Mouse (Mus musculus) myocyte (in vitro differentiated cells): Measurements from ENCODE around the gene Hist4h4. TPM values are rescaled to one million over a fixed set of nuclear protein-coding genes. Genes with fewer than 3 reads are reported as not detected.

Experiments used
- H3K27me3 ChIP-seq: one replicate; pipeline ENCODE4 v1.6.1; 2011; ENCODE audit not compliant: control insufficient read depth, insufficient read depth, insufficient read length
- H3K36me3 ChIP-seq: one replicate; pipeline ENCODE4 v1.6.1; 2011; ENCODE audit not compliant: control insufficient read depth, insufficient read depth
- H3K4me2 ChIP-seq: one replicate; pipeline ENCODE4 v1.6.1; 2011; ENCODE audit warnings: low read depth, control low read depth
- H3K4me3 ChIP-seq: one replicate; pipeline ENCODE4 v1.5.1; 2011; ENCODE audit warnings: mild to moderate bottlenecking, control low read depth, moderate library complexity
- H3K79me2 ChIP-seq: one replicate; pipeline ENCODE4 v1.6.1; 2011; ENCODE audit not compliant: control insufficient read depth, insufficient read depth
- H3ac ChIP-seq: one replicate; pipeline ENCODE4 v1.6.1; 2011; ENCODE audit not compliant: control insufficient read depth, insufficient read length
- CEBPB ChIP-seq: IDR thresholded peaks from 2 replicates; pipeline ENCODE4 v1.6.1; 2011; ENCODE audit warnings: mild to moderate bottlenecking, moderate library complexity; ENCODE audit not compliant: poor library complexity, insufficient read depth, severe bottlenecking
- E2F4 ChIP-seq: IDR thresholded peaks from one replicate; pipeline ENCODE4 v1.6.1; 2011; ENCODE audit warnings: mild to moderate bottlenecking, control low read depth, moderate library complexity; ENCODE audit not compliant: insufficient read depth
- MAX ChIP-seq: IDR thresholded peaks from one replicate; pipeline ENCODE4 v1.6.1; 2011; ENCODE audit warnings: low read depth, mild to moderate bottlenecking, control low read depth
- MYOD1 ChIP-seq, 3 experiments: IDR thresholded peaks; one replicate each; pipeline ENCODE4 v1.6.1; 2011; ENCODE audit warnings: control low read depth in 2 of 3, low read depth in 2 of 3, mild to moderate bottlenecking in 2 of 3, moderate library complexity in 1 of 3; ENCODE audit not compliant: insufficient read length in 2 of 3, control insufficient read depth in 1 of 3
- MYOG ChIP-seq, 3 experiments: IDR thresholded peaks; one replicate each; pipeline ENCODE4 v1.6.1; 2011; ENCODE audit warnings: control low read depth in 2 of 3, low read depth in 2 of 3, mild to moderate bottlenecking in 2 of 3; ENCODE audit not compliant: insufficient read length in 2 of 3, control insufficient read depth in 1 of 3, insufficient read depth in 1 of 3
- POLR2A ChIP-seq: IDR thresholded peaks from one replicate; pipeline ENCODE4 v1.6.1; 2011; ENCODE audit warnings: low read depth, mild to moderate bottlenecking, control low read depth, moderate library complexity; ENCODE audit not compliant: insufficient read length
- POLR2AphosphoS2 ChIP-seq: IDR thresholded peaks from one replicate; pipeline ENCODE4 v1.6.1; 2011; ENCODE audit warnings: low read depth, control low read depth; ENCODE audit not compliant: insufficient read length
- REST ChIP-seq: IDR thresholded peaks from one replicate; pipeline ENCODE4 v1.6.1; 2011; ENCODE audit warnings: mild to moderate bottlenecking, control low read depth, moderate library complexity; ENCODE audit not compliant: insufficient read depth, insufficient read length
- SRF ChIP-seq: IDR thresholded peaks from one replicate; pipeline ENCODE4 v1.6.1; 2011; ENCODE audit warnings: low read depth; ENCODE audit not compliant: control insufficient read depth, insufficient read length
- TCF12 ChIP-seq: IDR thresholded peaks from one replicate; pipeline ENCODE4 v1.6.1; 2011; ENCODE audit warnings: mild to moderate bottlenecking, control low read depth; ENCODE audit not compliant: poor library complexity, insufficient read depth, severe bottlenecking
- TCF3 ChIP-seq: IDR thresholded peaks from one replicate; pipeline ENCODE4 v1.6.1; 2011; ENCODE audit warnings: low read depth, control low read depth; ENCODE audit not compliant: insufficient read length
- USF1 ChIP-seq: IDR thresholded peaks from one replicate; pipeline ENCODE4 v1.6.1; 2011; ENCODE audit warnings: low read depth, mild to moderate bottlenecking, control low read depth, moderate library complexity
- polyA plus RNA-seq: library from polyadenylated mRNA; unstranded; fragments of >200 nt; fragmentation: generic; extraction: Trizol; gene quantifications from one replicate; pipeline ENCODE4 v1.2.1, GENCODE M21; 2012; ENCODE audit warnings: missing spikeins

Hist4h4 gene
- polyA plus RNA-seq, 1 experiment, result 0.31 TPM

DNA sequence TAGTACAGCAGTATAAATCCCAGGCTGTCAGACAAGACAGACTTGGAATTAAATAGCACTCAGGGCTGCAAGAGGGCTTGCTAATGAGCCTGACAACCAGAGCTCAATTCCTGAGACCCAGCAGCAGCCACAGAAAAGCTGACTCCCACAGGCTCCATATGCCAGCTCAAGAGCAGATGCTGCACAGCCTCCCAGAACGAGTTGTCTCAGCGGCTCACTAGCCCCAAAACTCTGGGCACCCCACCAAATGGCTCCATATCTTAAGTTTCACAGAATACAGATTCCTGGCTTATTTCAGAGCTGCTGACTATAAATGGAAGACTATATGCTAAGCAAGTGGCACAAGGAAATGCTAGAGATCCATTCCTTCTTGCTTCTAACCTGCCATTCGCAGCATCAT lies 13.3 kb upstream of the Hist4h4 start:
- TF ChIP-seq CEBPB (no peak), TCF12 (no peak), POLR2AphosphoS2 (no peak), E2F4 (no peak), MYOG (IDR thresholded peaks at IDR 0.05; ENCODE audit: control insufficient read depth in 1 of 3, insufficient read depth in 1 of 3, insufficient read length in 2 of 3, low read depth in 2 of 3) (no peak), USF1 (no peak), REST (no peak), TCF3 (no peak), POLR2A (no peak), SRF (no peak), MAX (no peak), MYOD1 (IDR thresholded peaks at IDR 0.05; ENCODE audit: control insufficient read depth in 1 of 3, insufficient read length in 2 of 3, low read depth in 2 of 3) (no peak)
- Histone ChIP-seq H3K4me3 (no peak overlapping the region), H3K79me2 (no peaks in the 10 kb centered on the region), H3K27me3 (no peaks in the 10 kb centered on the region), H3K4me2 (no peak overlapping the region), H3ac (no peak overlapping the region), H3K36me3 (peaks cover 41% of the 10 kb centered on the region)

DNA sequence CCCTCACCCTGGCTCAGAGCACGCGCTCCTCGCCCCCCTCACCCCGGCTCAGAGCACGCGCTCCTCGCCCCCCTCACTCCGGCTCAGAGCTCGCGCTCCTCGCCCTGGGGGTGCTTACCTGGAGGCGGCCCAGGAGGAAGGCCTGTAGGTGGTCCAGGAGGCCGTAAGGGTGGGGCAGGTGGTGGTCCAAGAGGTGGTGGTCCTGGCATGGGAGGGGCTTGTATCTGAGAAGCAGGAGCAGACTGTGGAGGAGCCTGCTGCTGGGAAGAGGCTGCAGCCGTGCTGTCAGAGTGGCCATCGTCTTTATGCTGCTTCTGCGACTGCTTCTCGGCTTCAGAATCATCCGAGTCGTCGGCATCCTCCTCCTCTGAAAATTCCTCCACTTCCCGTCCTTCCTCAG lies 12.6 kb upstream of the Hist4h4 start:
- no peak overlapping the region for H3K4me3 ChIP-seq
- TF ChIP-seq TCF12, result no peak
- no peak for TF ChIP-seq MAX
- no peak for TF ChIP-seq REST
- no peak for TF ChIP-seq POLR2AphosphoS2
- no peak for TF ChIP-seq MYOG (IDR thresholded peaks at IDR 0.05; ENCODE audit: control insufficient read depth in 1 of 3, insufficient read depth in 1 of 3, insufficient read length in 2 of 3, low read depth in 2 of 3)
- TF ChIP-seq SRF, result no peak
- no peak for TF ChIP-seq POLR2A
- no peak for TF ChIP-seq TCF3
- TF ChIP-seq E2F4, result no peak
- TF ChIP-seq USF1, result no peak
- no peak for TF ChIP-seq CEBPB
- no peak for TF ChIP-seq MYOD1 (IDR thresholded peaks at IDR 0.05; ENCODE audit: control insufficient read depth in 1 of 3, insufficient read length in 2 of 3, low read depth in 2 of 3)

DNA sequence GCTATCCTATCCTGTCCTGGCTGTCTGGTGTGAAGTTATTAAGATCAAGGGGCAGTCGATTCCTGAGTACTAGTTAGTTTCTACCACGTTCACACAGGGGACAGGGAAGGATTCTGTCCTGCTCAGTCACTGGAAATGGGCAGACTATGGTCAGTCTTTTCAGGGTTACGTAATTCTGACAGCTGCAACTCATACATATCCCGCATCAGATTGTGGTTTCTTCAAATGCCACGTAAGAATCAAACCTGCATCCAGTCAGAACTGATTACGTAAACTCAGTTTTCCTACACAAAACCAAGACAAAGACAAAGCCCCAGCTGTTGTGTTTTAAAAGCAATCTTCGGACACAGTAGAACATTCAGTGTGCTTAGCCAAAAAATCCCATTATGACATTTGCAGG lies 11.2 kb upstream of the Hist4h4 start:
- TF ChIP-seq TCF12 (no peak), TCF3 (no peak), MAX (no peak), SRF (no peak), POLR2AphosphoS2 (no peak), POLR2A (no peak), USF1 (no peak), CEBPB (no peak), MYOG (IDR thresholded peaks at IDR 0.05; ENCODE audit: control insufficient read depth in 1 of 3, insufficient read depth in 1 of 3, insufficient read length in 2 of 3, low read depth in 2 of 3) (no peak), E2F4 (no peak), MYOD1 (IDR thresholded peaks at IDR 0.05; ENCODE audit: control insufficient read depth in 1 of 3, insufficient read length in 2 of 3, low read depth in 2 of 3) (no peak), REST (no peak)
- Histone ChIP-seq H3K4me2 (no peak overlapping the region), H3ac (no peak overlapping the region), H3K27me3 (no peaks in the 10 kb centered on the region), H3K4me3 (no peak overlapping the region), H3K79me2 (peaks cover under 1% of the 10 kb centered on the region), H3K36me3 (peaks cover 28% of the 10 kb centered on the region)

More for the DNA sequence above, 12.6 kb upstream of the Hist4h4 start:
- Histone ChIP-seq H3K4me2 (no peak overlapping the region), H3K36me3 (peaks cover 34% of the 10 kb centered on the region), H3K27me3 (no peaks in the 10 kb centered on the region), H3K79me2 (no peaks in the 10 kb centered on the region), H3ac (no peak overlapping the region)

DNA sequence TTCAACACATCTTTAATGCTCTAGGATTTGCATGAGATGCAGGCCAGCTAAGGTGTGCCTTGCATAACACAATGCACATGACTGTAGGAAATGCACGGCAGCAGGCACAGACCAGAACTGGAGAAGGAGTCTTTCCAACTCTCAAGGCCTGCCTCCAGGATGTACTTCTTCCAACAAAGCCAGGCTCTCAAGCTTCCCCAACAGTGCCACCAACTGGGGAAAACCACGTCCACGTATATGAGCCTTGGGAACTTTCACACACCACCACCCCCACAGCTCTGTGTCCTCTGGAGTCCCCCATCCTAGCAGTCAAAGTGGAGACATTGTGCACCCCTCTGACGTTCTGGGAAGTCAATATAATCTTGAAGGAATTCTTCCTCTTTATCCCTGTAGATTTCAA lies 8.9 kb upstream of the Hist4h4 start:
- Histone ChIP-seq H3K4me3 (no peak overlapping the region), H3K79me2 (peaks cover 18% of the 10 kb centered on the region)
- TF ChIP-seq REST, result no peak
- TF ChIP-seq E2F4, result no peak

DNA sequence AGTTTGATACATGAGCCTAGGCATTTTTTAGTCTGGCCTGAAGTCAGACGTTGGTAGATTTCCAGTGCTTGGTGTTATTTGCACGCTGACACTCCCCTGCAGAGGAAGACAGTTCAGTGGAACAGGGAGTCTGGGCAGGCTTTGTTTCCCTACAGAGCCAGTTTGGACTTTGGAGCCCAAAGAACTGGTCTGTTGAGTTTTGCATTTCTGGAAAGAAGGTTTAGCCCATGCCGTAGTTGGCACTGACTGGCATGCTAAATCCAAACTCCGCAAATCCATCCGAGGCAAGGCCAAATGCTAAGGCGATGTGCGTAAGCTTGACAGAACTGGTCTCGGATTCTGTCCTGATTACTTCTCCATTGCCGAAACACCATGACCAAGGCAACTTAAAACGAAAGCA lies 7.0 kb upstream of the Hist4h4 start:
- no peaks in the 10 kb centered on the region for H3K27me3 ChIP-seq
- H3K4me3 ChIP-seq, result no peak overlapping the region
- H3K36me3 ChIP-seq, result peaks cover 17% of the 10 kb centered on the region
- H3ac ChIP-seq, result no peak overlapping the region
- no peak overlapping the region for H3K4me2 ChIP-seq
- TF ChIP-seq POLR2AphosphoS2, result peak; percentile 30
- TF ChIP-seq SRF, result no peak
- H3K79me2 ChIP-seq, result peaks cover 18% of the 10 kb centered on the region

More for the DNA sequence above, 8.9 kb upstream of the Hist4h4 start:
- no peaks in the 10 kb centered on the region for H3K27me3 ChIP-seq
- H3ac ChIP-seq, result no peak overlapping the region
- no peak overlapping the region for H3K4me2 ChIP-seq
- H3K36me3 ChIP-seq, result peaks cover 23% of the 10 kb centered on the region
